Mouse (Mus musculus) thymus, postnatal 36 days (tissue): ENCODE results near the gene Nprl2.
A peak's percentile ranks its signal among the peaks of the same experiment; 100 is the strongest.

Experiments used
- DNase-seq, 2 experiments: peaks; one replicate each; pipeline ENCODE4 v3.0.0; 2022; ENCODE audit warnings: mixed read lengths in 2 of 2

Gene Nprl2

DNA sequence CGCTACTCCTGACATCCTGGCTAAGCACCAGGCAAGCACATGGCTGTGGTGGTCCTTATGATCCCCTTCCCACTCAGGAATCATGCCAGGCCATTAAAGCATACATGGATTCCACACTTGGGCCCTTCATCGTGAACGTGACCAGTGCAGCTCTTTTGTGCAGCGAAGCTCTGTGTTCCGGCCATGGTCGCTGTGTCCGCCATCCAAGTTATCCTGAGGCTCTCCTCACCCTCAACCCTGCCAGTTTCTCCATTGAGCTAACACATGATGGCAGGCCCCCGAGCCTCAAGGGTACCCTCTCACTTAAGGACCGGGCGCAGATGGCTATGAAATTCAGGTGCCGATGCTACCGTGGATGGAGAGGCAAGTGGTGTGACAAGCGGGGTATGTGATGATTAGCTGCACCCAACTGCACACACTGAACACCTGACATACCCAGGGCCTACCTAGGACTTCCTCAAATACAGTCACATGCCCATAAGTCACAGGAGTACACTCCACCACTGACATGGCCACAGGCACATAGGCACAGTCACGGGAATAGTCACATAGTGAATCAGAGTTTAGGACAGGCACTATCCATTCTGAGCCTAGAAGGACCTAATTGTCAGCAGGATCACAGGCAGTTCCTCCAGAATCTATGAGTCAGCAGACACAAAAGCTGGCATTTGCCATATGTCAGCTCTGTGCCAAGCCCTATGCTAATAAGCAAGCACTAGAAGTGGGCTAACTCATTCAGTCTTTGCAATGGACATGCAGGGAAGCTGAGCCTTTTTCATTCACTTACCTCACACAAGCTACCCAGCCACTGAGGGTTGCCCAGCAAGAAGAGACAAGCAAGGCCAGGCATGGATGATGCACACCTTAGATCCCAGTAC is 37.2 kb downstream of the Nprl2 start:
- DNase-seq, result no peak

DNA sequence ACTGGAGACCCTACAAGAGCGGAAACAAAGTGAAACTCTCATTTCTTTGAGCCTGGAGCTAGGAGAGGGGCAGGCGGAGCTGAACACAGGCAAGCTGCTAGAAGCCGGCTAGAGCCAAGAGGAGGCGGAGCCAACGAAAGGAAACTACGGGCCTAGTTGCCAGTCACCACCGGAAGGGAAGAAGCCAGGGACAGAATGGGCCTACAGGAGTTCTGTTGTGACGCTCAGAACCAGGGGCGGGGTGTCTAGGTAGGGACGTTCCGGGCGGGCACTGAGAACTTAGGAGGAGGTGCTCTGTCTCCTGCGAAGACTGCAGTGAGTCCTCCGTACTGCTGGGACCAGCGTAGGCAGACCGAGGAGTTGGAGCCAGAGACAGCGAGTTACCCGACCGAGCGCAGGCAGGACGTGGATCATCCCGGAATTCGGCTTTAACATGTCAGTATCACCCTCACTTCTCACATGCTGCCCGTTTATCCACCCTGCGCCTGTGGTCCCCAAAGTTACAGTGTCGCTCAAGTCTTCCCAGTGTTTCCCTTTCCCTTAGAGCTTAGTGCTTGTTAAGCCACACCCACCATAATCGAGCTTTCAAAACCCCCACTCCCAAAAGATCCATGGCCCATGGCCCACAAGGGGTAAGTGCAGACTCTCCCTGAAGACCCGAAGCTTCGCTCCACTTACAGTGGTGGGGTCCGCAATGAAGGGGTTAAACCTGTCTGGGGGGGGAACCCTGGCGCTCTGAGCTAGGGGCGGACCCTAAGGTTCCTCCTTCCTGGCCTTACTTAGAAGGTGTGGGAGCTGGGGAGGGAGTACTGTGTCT is 38.7 kb downstream of the Nprl2 start, which contains the start of gene Hyal3:
TSS of gene Hyal3 (plus strand) at position 318 of the 817 bp plus-strand sequence.
- peak; percentile 83 to 88 for DNase-seq

- DNase-seq, result no peak
These were observed 39.6 kb downstream of the Nprl2 start for GRCm38 (mm10) chr9:107581584-107581983.

DNA sequence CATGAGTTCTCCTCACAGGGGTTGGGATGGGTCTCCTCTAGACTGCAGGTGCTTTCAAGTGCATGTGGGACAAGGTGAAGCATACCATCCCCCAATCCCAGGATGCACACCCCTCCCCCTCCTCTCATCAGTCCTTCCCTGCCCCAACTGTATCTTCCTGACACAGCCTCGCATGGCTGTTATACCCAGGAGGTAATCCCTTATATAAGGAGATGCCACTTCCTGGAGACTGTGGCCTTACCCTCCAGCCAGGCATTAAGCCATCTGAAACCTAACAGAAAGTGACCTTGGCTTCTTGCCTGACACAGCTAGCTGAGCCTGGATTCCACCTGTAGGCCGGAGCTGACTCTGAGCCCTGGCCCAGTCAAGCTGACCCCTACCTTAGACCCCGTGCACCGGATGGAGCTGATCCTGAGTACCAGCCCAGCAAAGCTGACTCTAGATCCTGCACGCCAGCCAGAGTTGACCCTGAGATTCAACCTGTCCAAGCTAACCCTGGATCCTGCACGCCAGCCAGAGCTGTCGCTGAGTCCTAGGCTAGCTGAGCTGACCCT is 40.6 kb downstream of the Nprl2 start:
- no peak for DNase-seq

- DNase-seq, result no peak
These were observed 41.1 kb downstream of the Nprl2 start for GRCm38 (mm10) chr9:107583174-107583573.

- peak in 1 of 2 experiments; percentile 23 for DNase-seq
These were observed 44.5 kb downstream of the Nprl2 start for GRCm38 (mm10) chr9:107586504-107586903.

DNA sequence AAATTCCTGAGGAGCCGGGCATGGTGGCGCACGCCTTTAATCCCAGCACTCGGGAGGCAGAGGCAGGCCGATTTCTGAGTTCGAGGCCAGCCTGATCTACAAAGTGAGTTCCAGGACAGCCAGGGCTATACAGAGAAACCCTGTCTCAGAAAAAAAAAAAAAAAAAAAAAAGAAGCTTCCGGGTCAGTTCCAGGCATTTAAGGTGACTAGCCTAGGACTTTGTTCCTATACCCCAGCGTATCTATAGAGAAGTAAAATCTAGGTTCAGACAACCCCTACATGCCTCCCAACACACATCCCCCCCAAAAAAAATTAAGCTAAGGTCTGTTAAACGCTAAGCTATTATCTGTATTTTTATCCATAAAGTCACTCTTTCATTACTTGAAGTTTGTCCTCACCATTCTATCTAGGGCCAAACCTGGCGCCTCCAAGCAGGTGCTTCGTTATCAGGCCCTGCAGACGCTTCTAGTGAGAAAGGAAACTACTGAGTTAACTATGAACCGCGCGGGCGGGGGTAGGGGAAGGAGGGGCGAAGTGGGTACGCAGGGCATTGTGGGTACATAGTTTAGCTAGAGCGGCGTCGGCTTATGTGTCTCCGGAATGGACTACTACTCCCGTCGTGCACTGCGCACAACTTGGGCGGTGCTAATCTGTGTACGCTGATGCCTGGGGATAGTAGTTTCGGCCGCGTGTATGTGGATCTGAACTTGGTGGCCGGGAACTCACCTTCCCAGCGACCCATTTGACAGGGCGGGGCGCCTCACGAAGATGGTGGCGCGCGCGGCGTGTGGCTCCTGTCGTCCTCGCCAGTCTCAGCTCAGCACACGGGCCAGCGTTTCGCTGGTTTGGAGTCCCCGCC is 45.2 kb downstream of the Nprl2 start, which contains the start of gene Ifrd2:
TSS of gene Ifrd2 (plus strand) at position 669 of the 859 bp plus-strand sequence.
- DNase-seq, result peak; percentile 97 to 99

DNA sequence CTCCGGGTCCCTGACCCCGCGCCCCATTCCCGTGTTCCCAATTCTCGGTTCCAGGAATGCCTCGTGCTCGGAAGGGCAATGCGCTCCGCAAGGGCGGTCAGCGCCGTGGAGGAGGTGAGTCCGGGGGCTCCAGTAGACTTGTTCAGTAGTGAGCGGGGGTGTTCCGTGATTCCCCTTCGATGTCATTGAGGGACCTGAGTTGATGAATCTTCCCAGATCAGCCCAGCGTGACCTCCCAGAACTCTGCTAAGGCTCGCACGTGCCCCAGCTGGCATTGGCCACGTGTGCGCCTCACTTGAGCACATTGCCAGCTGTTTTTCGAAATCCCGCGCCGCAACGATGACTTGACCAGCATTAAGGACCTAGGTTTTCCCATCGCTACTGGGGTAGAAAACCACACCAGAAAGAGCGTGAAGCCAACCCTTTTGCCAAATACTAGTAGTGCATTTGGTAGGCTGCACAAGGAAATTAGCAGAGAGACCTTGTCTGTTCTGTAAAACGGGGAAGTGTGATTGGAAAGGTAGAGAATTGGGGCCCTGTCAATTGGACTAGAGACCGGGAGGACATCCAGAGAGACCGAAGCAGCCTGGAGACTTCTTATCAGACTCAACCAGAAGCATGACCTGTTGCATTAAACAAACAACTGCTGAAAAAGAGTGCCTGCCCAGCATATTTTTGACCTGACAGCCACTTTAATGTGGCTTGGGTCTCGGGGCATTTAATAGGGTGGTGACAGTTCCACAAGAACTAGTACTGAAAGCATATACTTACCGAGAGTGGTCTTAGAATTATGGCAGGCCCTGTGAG is 46.0 kb downstream of the Nprl2 start:
- no peak for DNase-seq

GRCm38 (mm10) chr9:107590058-107590772 is 48.2 kb downstream of the Nprl2 start:
- peak in 1 of 2 experiments; percentile 30 for DNase-seq

- no peak for DNase-seq
These were observed 48.7 kb downstream of the Nprl2 start for GRCm38 (mm10) chr9:107590773-107591060.

- no peak for DNase-seq
These were observed 51.3 kb downstream of the Nprl2 start for GRCm38 (mm10) chr9:107593101-107593976.

DNA sequence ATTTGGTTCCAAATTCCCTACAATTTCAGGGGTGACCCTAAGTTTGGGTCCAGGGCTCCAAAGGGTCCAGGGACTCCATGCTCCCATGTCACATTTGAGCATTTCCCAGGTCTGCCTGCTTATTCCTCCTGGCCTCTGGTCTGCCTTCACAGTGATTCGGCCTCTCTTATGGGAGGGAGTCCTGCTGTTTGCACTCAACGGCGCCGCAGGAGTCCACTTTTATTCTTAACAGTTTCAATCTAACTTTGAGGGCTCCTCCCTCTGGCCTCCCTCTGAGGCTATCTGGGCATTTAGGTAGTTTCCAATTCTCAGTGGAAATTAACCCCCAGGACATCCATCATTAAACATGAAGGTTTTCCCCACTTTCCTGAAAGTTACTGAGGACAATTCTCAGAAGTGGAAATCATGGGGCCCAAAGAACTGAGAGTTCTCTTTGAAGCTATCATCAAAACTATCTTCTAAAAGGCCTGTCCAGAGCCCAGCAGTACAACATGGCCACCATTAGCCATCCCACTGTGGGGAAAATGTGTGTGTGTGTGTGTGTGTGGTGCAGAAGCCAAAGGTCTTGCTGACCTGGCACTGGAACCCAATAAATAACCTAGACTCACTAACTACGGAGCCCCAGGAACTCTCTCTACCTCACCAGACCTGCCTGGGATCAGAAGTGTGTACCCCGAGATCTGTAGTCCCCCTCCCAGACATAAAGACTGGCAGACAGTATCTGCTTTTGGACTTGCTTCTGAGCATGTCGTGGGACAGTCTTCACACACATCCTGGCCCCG is 52.4 kb downstream of the Nprl2 start:
- no peak for DNase-seq
